Comparison of ENCODE assay signal across 8 mouse cellular contexts in genomic region chr12:52910819-52911218, GRCm38 (mm10).
DNase-seq lines count a peak whose midpoint lies in the region; ATAC-seq lines count a peak whose summit lies in the region.

No protein-coding gene starts in this region.

- no peak overlapping the region for H3K4me3 ChIP-seq in midbrain, embryonic 14.5 days (replicated peaks; ENCODE audit: low read depth, low read length)
- H3K4me3 ChIP-seq in midbrain, embryonic 13.5 days (replicated peaks), result no peak overlapping the region
- H3K4me3 ChIP-seq in embryonic facial prominence, embryonic 10.5 days, result no peak overlapping the region
- no peak overlapping the region for H3K4me3 ChIP-seq in limb, embryonic 13.5 days

- H3K9ac ChIP-seq in midbrain, embryonic 14.5 days (replicated peaks; ENCODE audit: low read length), result no peak overlapping the region
- H3K9ac ChIP-seq in midbrain, embryonic 13.5 days (replicated peaks), result no peak overlapping the region
- no peak overlapping the region for H3K9ac ChIP-seq in limb, embryonic 13.5 days

- DNase-seq in midbrain, embryonic 14.5 days, result peak; percentile 88
- DNase-seq in adrenal gland, postnatal 25 days, result peak; percentile 80
- peak; percentile 78 for DNase-seq in embryonic facial prominence, embryonic 10.5 days (ENCODE audit: low spot score)
- peak; percentile 17 to 63 for DNase-seq in kidney, adult 8-10 months
- peak; percentile 73 for DNase-seq in ovary, postnatal 14 days (ENCODE audit: low spot score)
- DNase-seq in urinary bladder, adult 2 months (ENCODE audit: low spot score), result peak; percentile 49

- no peak overlapping the region for H3K27ac ChIP-seq in midbrain, embryonic 14.5 days (replicated peaks; ENCODE audit: low read depth, low read length)
- no peak overlapping the region for H3K27ac ChIP-seq in midbrain, embryonic 13.5 days
- H3K27ac ChIP-seq in embryonic facial prominence, embryonic 10.5 days (replicated peaks), result no peak overlapping the region
- H3K27ac ChIP-seq in limb, embryonic 13.5 days, result no peak overlapping the region

- no peak for ATAC-seq in midbrain, embryonic 14.5 days (ENCODE audit: low FRiP score, low TSS enrichment)
- no peak for ATAC-seq in midbrain, embryonic 13.5 days
- no peak for ATAC-seq in limb, embryonic 13.5 days (ENCODE audit: low FRiP score, low read depth)

- no peaks in the 10 kb centered on the region for H3K4me1 ChIP-seq in midbrain, embryonic 14.5 days (ENCODE audit: control insufficient read depth, insufficient read depth, low read length)
- H3K4me1 ChIP-seq in midbrain, embryonic 13.5 days (replicated peaks), result no peaks in the 10 kb centered on the region
- H3K4me1 ChIP-seq in embryonic facial prominence, embryonic 10.5 days, result peaks cover 8% of the 10 kb centered on the region
- H3K4me1 ChIP-seq in limb, embryonic 13.5 days, result peaks cover 5% of the 10 kb centered on the region

- H3K9me3 ChIP-seq in midbrain, embryonic 14.5 days (ENCODE audit: control insufficient read depth, low read length), result no peaks in the 10 kb centered on the region
- no peaks in the 10 kb centered on the region for H3K9me3 ChIP-seq in midbrain, embryonic 13.5 days
- H3K9me3 ChIP-seq in embryonic facial prominence, embryonic 10.5 days, result no peaks in the 10 kb centered on the region
- no peaks in the 10 kb centered on the region for H3K9me3 ChIP-seq in limb, embryonic 13.5 days

- no peak overlapping the region for H3K4me2 ChIP-seq in midbrain, embryonic 14.5 days (ENCODE audit: low read length)
- H3K4me2 ChIP-seq in midbrain, embryonic 13.5 days (replicated peaks), result no peak overlapping the region
- H3K4me2 ChIP-seq in limb, embryonic 13.5 days (replicated peaks), result peak overlapping the region; percentile 46

- H3K36me3 ChIP-seq in midbrain, embryonic 14.5 days (ENCODE audit: control insufficient read depth, insufficient read depth, low read length), result no peaks in the 10 kb centered on the region
- no peaks in the 10 kb centered on the region; the same call in 1 of the 2 replicates for H3K36me3 ChIP-seq in midbrain, embryonic 13.5 days
- no peaks in the 10 kb centered on the region for H3K36me3 ChIP-seq in embryonic facial prominence, embryonic 10.5 days (replicated peaks)
- no peaks in the 10 kb centered on the region for H3K36me3 ChIP-seq in limb, embryonic 13.5 days

- 24% methylated on average over 8 of the region's 8 CpGs for WGBS in midbrain, embryonic 14.5 days
- WGBS in midbrain, embryonic 13.5 days, result 24% methylated on average over 8 of the region's 8 CpGs
- 23% methylated on average over 8 of the region's 8 CpGs for WGBS in embryonic facial prominence, embryonic 10.5 days
- WGBS in limb, embryonic 13.5 days, result 3% methylated on average over 8 of the region's 8 CpGs

- no peaks in the 10 kb centered on the region for H3K27me3 ChIP-seq in midbrain, embryonic 14.5 days (ENCODE audit: control insufficient read depth, insufficient read depth, low read length)
- H3K27me3 ChIP-seq in midbrain, embryonic 13.5 days, result no peaks in the 10 kb centered on the region
- no peaks in the 10 kb centered on the region for H3K27me3 ChIP-seq in embryonic facial prominence, embryonic 10.5 days (replicated peaks; ENCODE audit: low read depth, poor library complexity, severe bottlenecking)
- H3K27me3 ChIP-seq in limb, embryonic 13.5 days, result 0 out of 2 replicates have a peak, but pooled peaks cover 7% of the 10 kb centered on the region
